Mouse (Mus musculus) heart, embryonic 15.5 days (tissue): ENCODE results near the gene Ank. TPM values are rescaled to one million over a fixed set of nuclear protein-coding genes. Genes with fewer than 3 reads are reported as not detected.

Experiments
- ATAC-seq: fragments of 200-750 bp; cut with Nextera tagmentation; replicated peaks from 2 replicates; pipeline ENCODE4 v1.8.0; 2017; ENCODE audit warnings: low read depth, moderate TSS enrichment; ENCODE audit not compliant: insufficient number of reproducible peaks, insufficient read depth, low FRiP score
- H3K27ac ChIP-seq: fragments of 300-500 bp; sonication (generic); 2 replicates; pipeline ENCODE4 v1.5.1; 2015; ENCODE audit warnings: mild to moderate bottlenecking, inconsistent platforms
- H3K27me3 ChIP-seq: fragments of 300-500 bp; sonication (generic); 2 replicates; pipeline ENCODE4 v1.6.1; 2015; ENCODE audit warnings: inconsistent platforms
- H3K36me3 ChIP-seq: fragments of 300-500 bp; sonication (generic); 2 replicates; pipeline ENCODE4 v1.6.1; 2015; ENCODE audit warnings: mild to moderate bottlenecking, inconsistent platforms
- H3K4me1 ChIP-seq: fragments of 300-500 bp; sonication (generic); replicated peaks from 2 replicates; pipeline ENCODE4 v1.6.1; 2015; ENCODE audit warnings: inconsistent platforms
- H3K4me2 ChIP-seq: fragments of 300-500 bp; sonication (generic); 2 replicates; pipeline ENCODE4 v1.6.1; 2015; ENCODE audit warnings: inconsistent platforms, mild to moderate bottlenecking, moderate library complexity
- H3K4me3 ChIP-seq: fragments of 300-500 bp; sonication (generic); 2 replicates; pipeline ENCODE4 v1.5.1; 2015; ENCODE audit warnings: mild to moderate bottlenecking, inconsistent platforms
- H3K9ac ChIP-seq: fragments of 300-500 bp; sonication (generic); 2 replicates; pipeline ENCODE4 v1.6.1; 2015; ENCODE audit warnings: mild to moderate bottlenecking, inconsistent platforms
- H3K9me3 ChIP-seq: fragments of 300-500 bp; sonication (generic); replicated peaks from 2 replicates; pipeline ENCODE4 v1.6.1; 2016; ENCODE audit warnings: inconsistent platforms
- WGBS: fragments of 180-500 bp; shearing (Covaris S2); methylation state at CpG from one replicate; pipeline ENCODE4 v1.1.7; 2015; ENCODE audit warnings: mixed read lengths; 5-methylcytosine and 5-hydroxymethylcytosine counted together
- polyA plus RNA-seq: library from polyadenylated mRNA; unstranded; fragments of >200 nt; fragmentation: Nextera tagmentation; extraction: Ambion mirVana; gene quantifications from 2 replicates; pipeline ENCODE4 v1.2.1, GENCODE M21; 2015

Gene Ank
- 10.2 and 10.8 TPM in 2 replicates for polyA plus RNA-seq

DNA sequence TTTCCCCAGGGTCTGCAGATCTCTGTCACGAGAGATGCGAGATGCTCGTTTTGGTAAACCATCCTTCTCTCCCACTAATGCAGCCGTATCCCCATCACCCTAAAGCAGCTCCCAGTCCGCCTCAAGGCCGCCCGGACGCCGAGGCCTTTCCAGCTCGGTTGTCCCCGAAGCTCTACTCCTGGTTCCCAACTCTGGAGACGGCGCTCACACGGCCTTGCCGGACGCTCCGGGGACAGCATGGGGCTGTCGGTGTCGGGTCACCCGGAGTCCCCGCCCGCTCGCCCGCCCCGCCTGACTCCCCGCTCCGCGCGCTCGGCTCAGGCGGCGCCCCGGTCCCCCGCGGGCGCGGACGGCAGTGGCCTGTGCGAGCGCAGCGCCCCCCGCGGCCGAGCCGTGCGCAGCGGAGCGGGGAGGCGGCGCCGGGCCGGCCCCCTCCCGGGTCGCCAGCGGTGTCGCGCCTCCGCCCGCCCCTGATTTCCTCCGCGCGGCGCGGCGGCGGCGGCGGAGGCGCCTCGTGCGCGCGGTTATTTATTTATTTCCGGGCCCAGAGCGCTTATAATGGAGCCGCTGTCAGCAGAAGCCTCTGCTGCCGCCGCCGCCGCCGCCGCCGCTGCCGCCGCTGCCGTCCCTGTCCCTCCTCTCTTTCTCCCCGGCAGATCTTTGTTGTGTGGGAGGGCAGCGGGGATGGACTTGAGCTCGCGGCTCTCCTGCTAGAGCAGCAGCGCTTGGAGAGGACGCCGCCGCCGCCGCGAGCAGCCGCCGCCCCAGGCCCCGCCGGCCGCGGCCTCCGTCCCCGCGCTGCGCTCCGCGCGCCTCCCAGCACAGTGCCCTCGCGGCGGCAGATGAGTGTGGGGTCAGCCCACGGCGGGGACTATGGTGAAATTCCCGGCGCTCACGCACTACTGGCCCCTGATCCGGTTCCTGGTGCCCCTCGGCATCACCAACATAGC lies at the start of gene Ank:
TSS of gene Ank (plus strand) at position 547 of the 950 bp plus-strand sequence.
- Histone ChIP-seq H3K4me1 (peaks cover 18% of the 10 kb centered on the region), H3K27ac (peak within 1 kb of the TSS; percentile 90), H3K4me3 (peak within 1 kb of the TSS; percentile 94), H3K4me2 (peak within 1 kb of the TSS; percentile 95), H3K27me3 (no peaks in the 10 kb centered on the region), H3K9me3 (no peaks in the 10 kb centered on the region), H3K36me3 (no peaks in the 10 kb centered on the region), H3K9ac (peak within 1 kb of the TSS; percentile 91)
- peak; percentile 92 for ATAC-seq
- 1% methylated on average over 83 of the region's 120 CpGs for WGBS

GRCm38 (mm10) chr15:27418566-27419331 lies 47.7 kb upstream of the Ank start:
- WGBS: 81% methylated on average over 3 of the region's 3 CpGs
- no peaks in the 10 kb centered on the region for H3K9me3 ChIP-seq
- H3K9ac ChIP-seq: no peak overlapping the region
- H3K36me3 ChIP-seq: no peaks in the 10 kb centered on the region
- no peak overlapping the region for H3K4me2 ChIP-seq
- no peaks in the 10 kb centered on the region for H3K27me3 ChIP-seq
- H3K27ac ChIP-seq: no peak overlapping the region
- no peak for ATAC-seq
- no peaks in the 10 kb centered on the region for H3K4me1 ChIP-seq
- H3K4me3 ChIP-seq: no peak overlapping the region

GRCm38 (mm10) chr15:27421531-27421930 lies 44.9 kb upstream of the Ank start:
- ATAC-seq: no peak
- Histone ChIP-seq H3K4me1 (no peaks in the 10 kb centered on the region), H3K27ac (no peak overlapping the region), H3K9ac (no peak overlapping the region), H3K4me2 (no peak overlapping the region), H3K27me3 (no peaks in the 10 kb centered on the region), H3K36me3 (no peaks in the 10 kb centered on the region), H3K4me3 (no peak overlapping the region), H3K9me3 (no peaks in the 10 kb centered on the region)
- WGBS: 88% methylated on average over 6 of the region's 6 CpGs

DNA sequence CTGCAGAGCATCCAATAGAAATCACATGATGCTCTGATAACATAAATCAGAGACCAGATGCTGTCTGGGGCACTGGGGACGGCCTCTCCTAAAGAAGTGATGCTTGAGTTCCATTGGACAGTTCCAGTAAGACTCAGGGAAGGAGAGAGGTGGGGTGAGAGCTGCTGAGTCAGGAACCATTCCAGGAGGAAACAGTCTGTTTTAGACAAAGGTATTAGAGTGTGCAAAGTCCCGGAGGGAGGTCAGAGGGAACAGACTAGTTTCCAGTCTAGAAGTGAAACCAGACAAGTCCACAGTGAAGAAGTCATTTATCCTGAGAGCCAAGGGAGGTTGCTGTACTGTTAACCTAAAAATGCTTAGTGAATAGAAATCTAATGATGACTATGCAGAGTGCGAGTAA lies 38.9 kb upstream of the Ank start:
- WGBS: 71% methylated on average over 3 of the region's 3 CpGs
- Histone ChIP-seq H3K4me1 (no peaks in the 10 kb centered on the region), H3K36me3 (no peaks in the 10 kb centered on the region), H3K27me3 (no peaks in the 10 kb centered on the region), H3K4me3 (no peak overlapping the region), H3K9ac (no peak overlapping the region), H3K27ac (no peak overlapping the region), H3K4me2 (no peak overlapping the region), H3K9me3 (no peaks in the 10 kb centered on the region)
- no peak for ATAC-seq

DNA sequence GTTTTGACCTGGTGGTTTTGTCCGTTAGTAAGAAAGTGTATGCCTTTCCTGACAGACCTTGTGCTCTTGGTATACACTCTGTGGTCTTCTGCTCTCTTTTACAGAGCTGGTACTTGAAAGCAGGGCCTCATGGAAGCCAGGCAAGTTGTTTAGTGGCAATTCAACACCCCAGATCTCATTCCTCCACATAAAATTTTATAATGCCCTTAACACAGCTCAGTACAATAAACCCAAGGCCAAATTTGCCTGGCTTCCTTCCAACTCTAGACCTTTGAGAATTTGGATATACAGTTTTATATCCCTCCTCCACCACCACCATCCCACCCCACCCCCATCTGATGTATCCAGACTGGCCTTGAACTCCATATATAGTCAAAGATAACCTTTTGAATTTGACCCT lies 36.2 kb upstream of the Ank start:
- no peak overlapping the region for H3K9ac ChIP-seq
- no peaks in the 10 kb centered on the region for H3K27me3 ChIP-seq
- no peaks in the 10 kb centered on the region for H3K4me1 ChIP-seq
- 88% methylated on average over 1 of the region's 1 CpGs for WGBS
- no peak overlapping the region for H3K4me2 ChIP-seq
- no peak overlapping the region for H3K4me3 ChIP-seq
- no peaks in the 10 kb centered on the region for H3K36me3 ChIP-seq
- no peaks in the 10 kb centered on the region for H3K9me3 ChIP-seq
- H3K27ac ChIP-seq: no peak overlapping the region
- no peak for ATAC-seq

DNA sequence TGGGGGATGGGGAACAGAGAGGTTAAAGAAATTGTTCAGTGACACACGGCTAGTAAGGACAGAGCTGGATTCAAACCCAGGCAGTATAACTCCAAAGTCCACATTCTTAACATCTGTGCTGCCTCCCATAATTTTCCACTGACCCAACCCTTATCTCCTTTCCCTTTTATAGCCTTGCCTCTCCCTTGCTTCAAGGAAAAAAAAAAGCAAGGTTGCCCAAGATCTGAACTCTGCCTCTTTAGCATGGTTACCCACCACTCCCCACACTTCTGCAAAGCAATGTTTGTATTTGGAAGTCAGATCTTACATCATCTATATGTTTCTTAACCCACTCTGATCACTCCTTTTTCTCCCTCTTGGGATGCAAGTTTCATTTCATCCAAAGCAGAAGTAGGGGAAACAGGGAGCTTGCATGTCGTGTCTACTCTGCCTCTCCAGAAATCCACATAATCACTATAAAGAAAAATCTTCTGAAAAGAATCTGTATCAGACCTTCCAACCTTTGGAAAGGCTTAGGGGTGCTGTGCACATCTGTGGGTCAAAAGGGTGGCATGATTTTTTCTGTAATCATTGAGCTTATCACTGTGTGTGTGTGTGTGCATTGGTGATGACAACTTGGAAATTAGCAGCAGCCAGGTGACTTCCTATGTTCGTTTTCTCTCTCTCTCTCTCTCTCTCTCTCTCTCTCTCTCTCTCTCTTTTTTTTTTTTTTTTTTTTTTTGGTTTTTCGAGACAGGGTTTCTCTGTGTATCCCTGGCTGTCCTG lies 33.4 kb upstream of the Ank start:
- no peak for ATAC-seq
- no peaks in the 10 kb centered on the region for H3K27me3 ChIP-seq
- H3K9ac ChIP-seq: no peak overlapping the region
- WGBS: 70% methylated on average over 4 of the region's 4 CpGs
- no peaks in the 10 kb centered on the region for H3K4me1 ChIP-seq
- H3K4me3 ChIP-seq: no peak overlapping the region
- H3K4me2 ChIP-seq: no peak overlapping the region
- H3K27ac ChIP-seq: no peak overlapping the region
- no peaks in the 10 kb centered on the region for H3K36me3 ChIP-seq
- no peaks in the 10 kb centered on the region for H3K9me3 ChIP-seq

DNA sequence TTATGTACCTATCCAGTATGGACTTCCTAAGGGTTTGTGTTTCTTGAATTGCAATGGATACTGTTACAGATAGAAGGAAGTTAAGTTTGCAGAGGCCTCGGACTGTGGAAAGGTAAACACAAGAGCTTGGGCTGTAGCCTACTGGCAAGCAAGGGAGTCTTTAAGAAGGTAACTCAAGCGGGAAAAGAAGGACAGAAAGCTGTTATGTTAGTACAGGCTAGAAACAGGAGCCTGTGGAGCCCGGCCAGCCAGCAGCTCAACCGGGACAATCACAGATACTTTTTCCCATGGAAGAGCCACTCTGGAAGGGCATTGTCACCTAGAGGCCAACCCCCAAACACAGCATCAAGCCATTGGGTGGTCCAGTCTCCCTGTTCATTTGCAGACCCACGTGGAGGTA lies 31.1 kb upstream of the Ank start:
- H3K27me3 ChIP-seq: no peaks in the 10 kb centered on the region
- no peaks in the 10 kb centered on the region for H3K4me1 ChIP-seq
- no peak overlapping the region for H3K27ac ChIP-seq
- H3K4me2 ChIP-seq: no peak overlapping the region
- H3K9me3 ChIP-seq: no peaks in the 10 kb centered on the region
- no peaks in the 10 kb centered on the region for H3K36me3 ChIP-seq
- 77% methylated on average over 5 of the region's 5 CpGs for WGBS
- no peak for ATAC-seq
- H3K9ac ChIP-seq: no peak overlapping the region
- no peak overlapping the region for H3K4me3 ChIP-seq

DNA sequence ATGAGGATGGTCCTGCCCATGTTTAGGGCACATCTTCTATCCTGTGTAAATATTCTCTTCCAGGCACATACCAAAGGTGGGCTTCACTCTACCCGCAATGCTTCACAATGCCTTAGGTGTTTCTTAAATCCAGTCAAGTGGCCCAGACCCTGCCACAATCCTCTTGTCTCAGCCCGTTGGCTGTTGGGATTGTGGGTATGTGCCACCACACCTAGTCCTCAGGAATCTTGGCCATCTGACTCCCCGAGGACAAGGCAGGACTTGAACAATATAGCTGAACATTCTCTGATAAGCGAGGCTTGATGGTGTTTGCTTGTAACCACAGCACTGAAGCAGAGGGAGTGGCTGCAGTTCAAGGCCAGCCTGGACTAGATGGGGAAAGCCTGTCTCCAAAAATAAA lies 30.3 kb upstream of the Ank start:
- WGBS: 79% methylated on average over 4 of the region's 4 CpGs
- Histone ChIP-seq H3K27me3 (no peaks in the 10 kb centered on the region), H3K4me2 (no peak overlapping the region), H3K27ac (no peak overlapping the region), H3K4me3 (no peak overlapping the region), H3K4me1 (no peaks in the 10 kb centered on the region), H3K36me3 (no peaks in the 10 kb centered on the region), H3K9me3 (no peaks in the 10 kb centered on the region), H3K9ac (no peak overlapping the region)
- ATAC-seq: no peak

GRCm38 (mm10) chr15:27441053-27441452 lies 25.4 kb upstream of the Ank start:
- Histone ChIP-seq H3K9ac (no peak overlapping the region), H3K36me3 (no peaks in the 10 kb centered on the region), H3K4me2 (no peak overlapping the region), H3K27me3 (no peaks in the 10 kb centered on the region), H3K4me3 (no peak overlapping the region), H3K27ac (no peak overlapping the region), H3K4me1 (no peaks in the 10 kb centered on the region), H3K9me3 (no peaks in the 10 kb centered on the region)
- no peak for ATAC-seq
- WGBS: 74% methylated on average over 7 of the region's 7 CpGs

DNA sequence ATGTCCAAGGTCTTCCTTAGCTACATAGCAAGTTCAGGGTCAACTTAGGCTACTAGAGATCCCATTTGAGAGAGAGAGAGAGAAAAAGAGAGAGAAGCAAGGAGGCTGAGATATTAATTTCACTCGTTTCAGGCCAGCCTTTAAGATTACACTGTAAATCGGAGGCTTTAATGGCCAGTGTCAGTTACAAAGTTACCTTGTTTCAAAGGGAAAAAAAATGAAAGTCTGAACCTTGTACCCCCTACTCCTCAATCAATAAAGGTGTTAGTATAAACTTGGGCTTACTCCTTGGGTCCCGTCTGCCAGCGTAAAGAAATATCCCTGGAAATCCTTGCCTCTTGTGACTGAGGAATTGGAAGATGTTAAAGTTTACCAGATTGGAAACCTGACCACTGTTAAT lies 24.9 kb upstream of the Ank start:
- WGBS: 84% methylated on average over 4 of the region's 4 CpGs

GRCm38 (mm10) chr15:27441951-27442350 lies 24.5 kb upstream of the Ank start:
- Histone ChIP-seq H3K9ac (no peak overlapping the region), H3K4me1 (no peaks in the 10 kb centered on the region), H3K27ac (no peak overlapping the region), H3K4me3 (no peak overlapping the region), H3K4me2 (no peak overlapping the region), H3K9me3 (no peaks in the 10 kb centered on the region), H3K36me3 (no peaks in the 10 kb centered on the region), H3K27me3 (no peaks in the 10 kb centered on the region)
- no peak for ATAC-seq
- 61% methylated on average over 5 of the region's 5 CpGs for WGBS

More for the DNA sequence above, 24.9 kb upstream of the Ank start:
- no peaks in the 10 kb centered on the region for H3K9me3 ChIP-seq
- H3K36me3 ChIP-seq: no peaks in the 10 kb centered on the region
- no peak overlapping the region for H3K9ac ChIP-seq
- ATAC-seq: no peak
- H3K4me3 ChIP-seq: no peak overlapping the region
- H3K27me3 ChIP-seq: no peaks in the 10 kb centered on the region
- H3K4me2 ChIP-seq: no peak overlapping the region
- H3K4me1 ChIP-seq: no peaks in the 10 kb centered on the region
- no peak overlapping the region for H3K27ac ChIP-seq
